Mouse (Mus musculus) lung, postnatal 36 days (tissue): ENCODE results near the gene Dock4.

ENCODE experiments used
- DNase-seq: peaks from one replicate; pipeline ENCODE4 v3.0.0; 2022; ENCODE audit warnings: mixed read lengths

Gene Dock4

DNA sequence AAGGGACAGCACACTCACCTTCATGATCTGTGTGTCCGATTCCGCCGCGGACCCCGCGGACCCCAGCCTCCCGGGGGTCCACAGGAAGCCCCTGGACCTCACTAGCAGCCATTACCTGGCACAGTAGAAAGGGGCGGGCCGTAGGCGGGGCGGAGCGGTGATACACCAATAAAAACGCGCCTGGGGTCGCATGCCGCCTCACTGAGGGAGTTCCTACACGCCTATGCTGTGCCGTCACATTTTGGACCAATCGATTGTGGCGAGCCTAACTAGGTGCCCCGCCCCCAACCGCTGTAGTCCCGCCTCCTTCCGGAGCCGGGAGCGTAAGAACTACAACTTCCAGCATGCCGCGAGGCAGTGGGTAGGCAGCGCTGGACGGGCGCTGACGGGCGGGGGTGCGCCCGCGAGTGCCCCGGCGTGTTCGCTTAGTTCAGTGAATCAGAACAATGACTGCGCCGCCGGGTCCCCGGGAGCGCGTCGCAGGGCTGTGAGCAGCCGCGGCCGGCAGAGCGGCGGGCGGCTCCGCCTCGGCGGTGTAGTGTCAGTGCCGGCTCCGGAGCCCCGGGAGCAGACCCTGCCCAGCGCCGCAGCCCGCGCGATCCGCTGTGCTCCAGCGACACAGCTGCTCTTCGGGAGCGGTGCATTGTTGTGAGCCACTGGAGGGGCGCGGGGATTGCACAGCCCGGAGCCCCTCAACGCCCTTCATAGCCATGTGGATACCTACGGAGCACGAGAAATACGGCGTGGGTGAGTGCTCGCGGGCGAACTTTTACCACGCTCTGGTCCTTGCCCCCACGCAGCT is at the start of gene Dock4, which contains the start of gene Zfp277:
TSS of gene Dock4 (plus strand) at position 305 of the 802 bp plus-strand sequence.
TSS of gene Zfp277 (minus strand) at position 255 of the 802 bp plus-strand sequence.
- peak; percentile 100 for DNase-seq

DNA sequence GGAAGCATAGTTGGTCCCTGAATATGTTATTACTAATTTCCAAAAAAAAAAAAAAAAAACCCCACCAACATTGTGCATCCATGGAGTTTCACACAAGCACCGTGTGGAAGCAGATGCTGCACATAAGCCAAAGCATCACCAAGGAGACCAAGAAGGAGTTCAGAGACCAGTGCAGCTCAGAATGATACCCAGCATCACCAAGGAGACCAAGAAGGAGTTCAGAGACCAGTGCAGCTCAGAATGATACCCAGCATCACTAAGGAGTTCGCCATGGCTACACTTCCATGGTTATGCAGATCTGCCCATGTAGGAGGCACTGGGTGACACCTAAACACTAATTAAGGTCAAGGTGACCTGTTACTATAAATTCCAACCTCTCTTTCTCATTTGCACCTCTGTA is 46.8 kb upstream of the Dock4 start:
- no peak for DNase-seq

DNA sequence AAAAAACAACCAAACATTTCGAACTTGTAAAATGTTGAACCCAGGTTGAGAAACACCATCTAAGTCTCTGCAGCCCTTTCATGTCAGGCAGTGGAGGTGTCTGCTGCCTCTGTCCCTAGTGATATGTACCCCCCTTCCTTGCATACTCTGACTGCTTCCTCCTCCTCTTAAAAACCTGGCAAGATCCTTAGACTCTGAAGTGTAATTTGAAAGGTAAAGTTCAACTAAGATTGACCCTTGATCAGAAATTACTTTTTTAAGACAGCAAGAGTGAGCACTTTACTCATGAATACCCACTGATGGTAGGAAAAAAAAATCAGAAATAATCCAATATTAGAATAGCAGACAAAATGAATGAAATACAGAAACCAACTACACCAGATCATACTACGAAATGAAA is 46.4 kb upstream of the Dock4 start:
- no peak for DNase-seq

DNA sequence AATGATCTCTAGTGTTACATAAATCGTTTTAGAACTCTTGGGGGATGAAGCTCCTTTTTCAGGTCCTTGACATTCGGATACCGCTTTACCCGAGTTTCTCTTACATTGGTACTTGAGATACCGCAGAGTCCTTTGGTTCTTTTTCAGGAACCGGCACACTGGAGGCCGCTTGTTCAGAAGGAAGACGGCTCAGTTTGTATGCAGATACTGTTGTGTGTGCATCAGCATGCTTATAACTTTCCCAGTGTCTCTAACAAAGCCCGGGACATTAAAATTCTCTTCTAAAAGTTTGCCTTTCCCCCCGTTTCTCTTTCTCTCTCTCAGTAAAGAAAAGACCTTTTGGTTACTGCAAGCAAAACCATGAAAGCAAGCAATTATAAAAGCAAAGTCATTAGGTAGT is 45.9 kb upstream of the Dock4 start:
- DNase-seq: no peak

DNA sequence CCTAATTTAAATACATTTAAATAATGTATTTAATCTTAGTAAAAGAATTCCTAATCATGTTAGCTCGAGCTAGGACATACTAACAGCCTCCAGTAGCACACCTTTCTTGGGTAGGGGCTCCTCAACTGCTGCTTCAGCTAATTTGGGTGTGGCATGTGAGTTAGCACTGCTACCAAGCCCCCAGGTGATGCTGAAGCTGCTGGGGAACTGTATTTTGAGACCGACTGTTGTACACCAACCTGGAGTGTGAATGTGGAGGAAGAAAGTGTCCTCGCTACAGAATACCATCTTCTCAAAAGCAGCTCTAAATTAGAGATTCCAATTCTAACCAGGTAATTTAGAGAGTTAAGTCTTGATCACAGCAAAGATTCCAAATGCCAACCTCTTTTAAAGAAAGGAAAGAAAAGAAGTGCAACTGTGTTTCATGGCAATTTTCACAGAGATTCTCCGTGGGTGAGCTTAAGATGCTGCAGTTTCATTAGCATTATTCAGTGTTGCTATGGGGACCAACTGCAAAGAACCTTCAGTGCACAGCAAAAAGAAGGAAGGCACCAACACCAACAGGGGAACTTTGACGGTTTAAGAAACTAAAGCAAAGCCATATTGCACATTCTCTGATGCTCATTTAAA is 31.0 kb upstream of the Dock4 start:
- no peak for DNase-seq

DNA sequence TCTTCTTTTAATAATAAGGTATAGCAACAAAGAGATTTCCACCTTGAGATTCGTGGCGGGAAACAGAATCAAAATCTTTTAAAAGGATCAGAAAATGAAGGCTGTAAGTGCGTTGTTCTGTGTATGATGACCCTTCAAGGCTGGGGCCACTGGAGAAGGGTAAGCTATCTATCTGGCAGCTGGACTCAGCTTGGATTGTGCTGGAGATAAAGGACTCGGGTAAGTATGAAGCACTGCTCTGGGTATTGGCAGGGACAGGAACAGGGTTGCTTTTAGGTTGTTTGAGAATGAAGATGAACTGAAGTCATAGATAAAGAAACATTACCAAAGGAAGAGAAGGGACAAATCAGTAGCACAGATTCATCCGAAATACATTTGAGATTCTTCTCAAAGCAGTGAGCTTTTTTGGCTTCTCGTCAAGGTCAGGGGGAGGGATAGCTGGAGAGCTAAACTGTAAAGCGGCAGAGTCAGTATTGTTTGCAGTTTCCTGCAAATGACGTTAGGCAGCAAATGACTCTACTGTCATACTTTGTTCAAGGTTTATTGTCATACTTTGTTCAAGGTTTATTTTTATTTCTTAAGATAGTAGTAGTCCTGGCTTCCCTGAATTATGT is 30.3 kb upstream of the Dock4 start:
- DNase-seq: no peak

DNA sequence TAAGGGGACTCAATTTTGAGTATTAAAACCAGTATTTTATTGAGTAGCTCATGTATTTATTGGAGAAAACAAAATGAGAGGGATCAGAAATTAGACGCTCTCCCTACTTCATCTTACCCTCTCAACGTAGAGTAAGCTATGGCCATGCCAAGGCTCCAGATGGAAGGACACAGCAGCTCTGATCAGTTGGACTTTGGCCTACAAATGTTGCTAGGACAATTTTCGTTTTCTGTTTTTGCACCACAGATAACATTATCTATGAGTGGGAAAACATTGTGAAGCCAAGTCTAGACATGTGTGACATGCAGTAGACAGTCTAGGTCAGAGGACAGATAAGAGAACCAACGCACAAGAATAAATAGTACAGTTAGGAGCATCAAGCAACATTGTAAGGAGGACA is 28.5 kb upstream of the Dock4 start:
- no peak for DNase-seq

DNA sequence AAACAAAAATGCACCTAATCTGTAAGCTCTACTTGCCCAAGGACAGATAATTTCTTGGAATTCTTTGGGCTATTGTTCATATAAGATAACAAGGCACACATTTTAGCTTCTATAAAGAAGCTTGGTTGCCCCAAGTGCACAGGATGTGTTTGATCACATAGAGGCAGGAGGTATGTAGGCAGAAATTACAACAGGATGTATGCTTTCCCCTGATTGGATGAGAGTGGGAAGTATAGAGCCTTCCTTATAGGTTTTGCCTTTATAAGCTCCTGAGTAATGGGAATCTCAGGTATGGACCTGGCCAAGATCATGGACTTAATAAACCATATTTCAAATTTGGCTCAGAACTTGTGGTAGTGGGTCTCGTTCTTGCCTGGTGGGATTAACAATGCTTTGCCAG is 20.8 kb upstream of the Dock4 start:
- no peak for DNase-seq

DNA sequence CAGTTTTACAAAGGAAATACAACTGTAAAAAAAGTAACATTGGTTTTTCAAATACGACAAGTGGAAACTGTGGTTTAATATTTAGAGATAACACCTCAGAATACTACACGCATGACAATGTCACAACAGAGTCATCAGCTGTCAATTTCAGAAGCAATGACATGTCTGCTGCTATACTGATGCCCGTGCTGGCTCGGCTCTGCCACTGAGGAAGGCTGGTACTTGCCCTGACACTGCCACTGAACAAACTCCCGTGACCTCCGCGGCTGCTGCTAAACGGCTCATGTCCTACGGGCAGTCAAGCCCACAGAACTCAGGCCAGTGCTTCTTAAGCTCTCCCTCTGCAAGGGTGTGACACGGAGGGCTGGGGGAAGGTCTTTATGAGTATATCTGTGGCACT is 18.1 kb upstream of the Dock4 start:
- no peak for DNase-seq

DNA sequence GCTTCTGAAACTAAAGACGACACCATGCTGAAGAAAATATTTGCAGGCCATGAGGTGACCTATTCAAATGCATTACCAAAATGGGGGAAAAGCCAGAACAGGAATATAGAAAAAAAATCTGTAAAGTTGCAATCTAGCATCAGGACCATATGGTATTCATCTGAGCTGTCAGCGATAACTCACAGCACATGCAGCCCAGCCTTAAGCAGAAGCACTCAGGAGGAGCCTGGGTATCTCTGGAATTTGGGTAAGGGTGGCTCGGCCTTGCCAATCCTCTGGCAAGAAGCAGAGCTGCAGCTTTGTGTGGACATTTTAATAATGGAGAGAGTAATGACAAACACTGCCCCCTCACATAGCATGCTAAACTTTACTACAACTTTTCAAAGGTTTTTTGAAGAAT is 15.8 kb upstream of the Dock4 start:
- DNase-seq: no peak

DNA sequence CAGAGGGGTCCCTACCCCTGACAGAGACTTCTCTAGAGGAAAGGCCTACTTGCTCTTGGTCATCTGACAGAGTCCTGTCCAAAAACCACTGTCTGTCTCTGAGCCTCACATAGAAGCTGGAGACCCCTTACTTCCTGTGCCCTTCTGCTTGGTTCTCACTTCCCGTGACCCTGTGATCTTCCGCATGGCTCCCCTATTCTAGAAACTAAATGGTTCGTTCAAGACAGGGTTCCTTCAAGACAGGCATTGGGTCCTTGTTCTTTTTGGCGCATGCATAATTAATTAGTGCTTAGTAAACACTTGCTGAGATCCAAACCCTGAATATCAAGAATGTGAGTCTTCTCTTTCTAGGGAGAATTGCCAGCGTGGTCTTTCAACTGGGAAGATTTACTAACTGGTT is 14.7 kb upstream of the Dock4 start:
- no peak for DNase-seq

DNA sequence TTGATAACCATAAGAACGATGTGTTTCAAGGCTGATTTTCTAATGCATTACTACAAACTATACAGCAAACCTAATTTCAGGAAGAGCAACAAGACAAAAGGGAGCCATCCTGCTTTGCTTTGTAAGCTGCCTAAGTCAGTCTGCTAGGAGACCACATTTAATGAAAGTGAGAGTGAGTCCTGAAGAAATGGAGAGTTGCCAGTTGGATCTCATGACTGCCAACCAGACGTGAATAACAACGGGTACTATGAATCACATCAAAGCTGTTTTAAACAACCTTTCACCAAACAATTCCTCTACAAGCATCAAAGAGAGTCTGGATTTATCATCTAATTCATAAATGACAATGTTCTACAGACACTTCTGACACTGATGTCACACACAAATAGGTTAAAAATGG is 11.7 kb upstream of the Dock4 start:
- peak; percentile 60 for DNase-seq

DNA sequence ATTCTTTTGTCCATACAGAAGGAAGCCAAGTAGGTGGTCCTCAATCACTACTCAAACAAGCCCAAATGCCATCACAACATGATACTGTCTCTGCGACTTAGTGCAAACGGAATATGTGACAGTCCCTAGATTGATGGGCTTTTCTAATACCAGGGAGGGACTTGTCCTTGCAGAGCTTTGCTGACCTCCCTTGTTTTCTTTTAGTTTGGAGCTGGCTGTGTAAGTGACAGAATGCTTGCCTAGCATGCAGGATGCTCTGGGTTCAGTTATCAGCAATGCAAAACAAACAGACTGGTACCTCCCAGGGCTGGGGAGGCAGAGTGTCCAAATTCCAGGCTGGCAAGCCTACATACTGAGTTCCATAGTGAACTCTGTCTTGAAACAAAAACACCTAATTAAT is 7.7 kb upstream of the Dock4 start:
- no peak for DNase-seq

DNA sequence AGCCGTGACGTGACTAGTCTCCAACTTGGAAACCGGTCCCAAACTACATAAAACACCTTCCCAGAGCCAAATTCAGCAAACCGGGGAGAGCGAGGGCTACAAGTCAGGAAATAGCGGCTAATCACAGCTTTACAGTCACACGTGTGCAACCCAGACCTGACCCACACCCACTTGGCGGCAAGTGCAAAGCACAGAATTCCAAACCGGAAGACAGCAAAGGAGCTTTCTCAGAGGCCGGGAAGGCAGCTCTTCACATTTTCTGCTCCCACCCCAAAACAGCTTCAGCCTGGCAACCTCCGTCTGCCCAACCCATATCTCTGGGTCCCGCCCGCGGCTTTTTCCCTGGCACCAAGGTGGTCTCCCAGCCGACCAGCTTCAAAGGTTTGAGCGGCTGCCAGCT is 546 bp upstream of the Dock4 start:
- peak; percentile 62 for DNase-seq

DNA sequence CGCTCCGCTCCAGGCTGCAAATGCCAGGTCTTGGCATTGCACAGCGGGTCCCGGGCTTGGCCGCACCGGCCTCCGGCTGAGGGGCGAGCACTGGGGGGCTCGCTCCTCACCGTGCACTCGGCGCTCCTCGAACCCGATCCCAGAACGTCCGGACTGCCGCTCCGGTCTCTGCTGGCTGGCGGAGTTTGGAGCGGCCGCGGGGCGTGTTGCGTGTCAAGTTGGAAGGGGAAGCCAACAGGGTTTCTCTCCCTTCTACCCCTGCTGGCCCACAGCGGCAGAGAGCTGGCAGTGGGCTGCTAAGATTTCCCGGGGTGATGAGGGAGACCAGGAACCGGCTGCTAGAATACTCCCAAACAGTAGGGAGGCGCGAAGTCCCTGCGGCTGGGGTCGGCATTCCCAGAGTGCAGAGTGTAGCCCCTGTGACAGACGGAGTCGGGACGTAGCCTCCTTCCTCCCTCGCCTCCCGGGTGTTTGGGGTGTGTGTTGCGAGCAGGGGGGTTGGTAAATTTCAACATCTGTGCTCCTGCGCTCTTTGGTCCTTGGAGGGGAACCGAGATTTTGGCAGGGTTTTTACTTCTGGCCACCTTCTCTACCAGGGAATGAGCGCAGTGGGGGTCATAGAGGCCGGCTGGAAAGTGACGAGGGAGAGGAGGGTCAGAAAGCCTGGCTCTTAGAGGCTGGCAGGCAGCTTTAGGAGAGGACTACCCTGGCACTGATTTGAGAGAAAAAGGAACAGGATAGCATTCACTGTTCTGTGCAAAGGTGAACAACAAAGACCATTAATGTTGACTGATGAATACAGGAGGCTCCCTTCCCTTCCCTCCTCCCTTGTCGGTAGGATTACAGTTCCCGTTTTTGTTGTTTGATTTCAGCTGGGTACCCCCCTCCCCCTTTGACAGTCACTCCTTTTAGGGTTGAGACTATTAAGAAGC is 964 bp downstream of the Dock4 start:
- DNase-seq: peak; percentile 32

DNA sequence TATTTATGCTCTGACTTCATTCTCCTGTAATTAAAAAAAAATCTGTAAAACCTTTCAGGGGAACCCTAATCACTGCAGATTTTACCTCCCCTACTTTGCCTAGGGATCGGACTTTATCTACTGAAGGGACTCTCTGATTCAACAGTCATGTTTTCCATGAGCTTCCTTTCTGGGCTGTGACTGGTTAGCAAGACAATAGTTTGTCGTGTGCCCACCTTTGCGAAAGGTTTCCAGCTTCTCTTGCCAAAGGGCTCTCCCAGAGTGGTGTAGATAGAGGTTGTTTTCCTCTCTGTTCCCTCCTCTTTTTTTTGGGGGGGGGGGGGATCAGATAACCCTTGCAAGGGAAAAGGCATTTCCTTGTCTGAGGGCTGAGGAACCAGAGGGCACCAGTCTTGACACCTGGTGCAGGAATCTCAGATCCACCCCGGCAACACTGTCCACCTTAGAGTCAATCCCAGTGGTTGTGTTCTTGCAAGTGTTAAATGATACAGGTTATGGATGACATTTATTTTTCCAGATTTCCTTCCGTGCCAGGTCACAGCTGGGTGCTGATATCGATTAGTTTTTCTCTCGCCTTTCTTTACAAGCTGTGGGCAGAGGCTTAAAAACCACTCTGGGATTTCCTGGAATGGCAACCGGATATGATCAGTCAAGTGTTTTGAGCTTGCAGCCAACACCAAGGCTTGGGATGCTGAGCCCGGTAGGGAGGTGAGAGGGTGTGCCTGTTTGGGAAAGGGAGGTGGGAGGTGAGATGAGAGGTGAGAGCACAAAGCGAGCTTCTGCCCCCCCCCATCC is 2.0 kb downstream of the Dock4 start:
- peak; percentile 41 for DNase-seq

DNA sequence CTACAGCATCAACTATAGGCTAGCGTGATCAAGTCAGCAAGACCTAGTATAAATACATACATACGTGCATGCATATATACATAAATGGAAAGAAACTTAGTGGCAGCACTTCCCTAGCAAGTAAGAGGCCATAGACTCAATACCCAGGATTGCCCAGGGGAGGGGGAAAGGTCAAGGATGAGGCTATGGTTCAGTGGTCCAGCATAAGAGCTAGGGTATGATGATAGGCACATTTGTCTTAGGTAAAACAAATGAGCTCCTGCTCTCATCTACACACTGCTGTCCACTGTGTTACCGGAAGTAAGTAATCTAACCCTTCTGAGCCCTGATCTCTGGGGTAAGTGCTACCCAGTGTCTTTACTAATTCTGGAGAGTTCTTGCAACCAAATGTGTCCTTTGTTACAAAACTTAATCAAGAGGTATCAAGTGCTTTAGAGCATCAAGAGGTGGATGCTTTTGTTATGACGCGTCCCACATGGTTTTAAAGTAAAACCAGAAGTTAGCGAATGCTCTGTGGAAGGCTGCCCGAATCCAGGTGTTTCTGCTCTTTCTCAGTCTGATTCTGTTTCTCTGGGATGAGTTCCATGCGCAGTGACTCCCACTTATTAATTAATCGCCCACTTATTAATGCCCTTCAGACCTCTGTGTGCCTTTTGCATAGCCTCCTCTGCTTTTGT is 3.5 kb downstream of the Dock4 start:
- peak; percentile 62 for DNase-seq

DNA sequence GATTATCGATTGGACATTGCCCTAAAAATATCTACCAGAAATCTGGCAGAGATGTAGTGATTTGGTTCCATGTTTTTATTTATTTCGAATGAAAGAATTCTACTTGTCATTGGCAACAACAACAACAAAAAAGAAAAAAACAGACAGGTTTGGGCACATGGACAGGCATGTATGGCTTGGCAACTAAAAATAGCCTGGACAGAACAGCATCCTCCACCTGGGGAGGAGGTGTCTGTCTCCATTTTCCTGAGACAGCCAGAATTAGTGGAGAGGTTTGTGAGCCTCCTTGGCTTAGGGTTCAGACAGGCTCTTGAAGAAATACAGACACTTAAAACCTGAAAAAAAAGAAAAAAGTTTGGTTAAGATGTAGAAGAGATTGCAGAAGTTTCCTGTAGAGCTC is 10.8 kb downstream of the Dock4 start:
- no peak for DNase-seq

DNA sequence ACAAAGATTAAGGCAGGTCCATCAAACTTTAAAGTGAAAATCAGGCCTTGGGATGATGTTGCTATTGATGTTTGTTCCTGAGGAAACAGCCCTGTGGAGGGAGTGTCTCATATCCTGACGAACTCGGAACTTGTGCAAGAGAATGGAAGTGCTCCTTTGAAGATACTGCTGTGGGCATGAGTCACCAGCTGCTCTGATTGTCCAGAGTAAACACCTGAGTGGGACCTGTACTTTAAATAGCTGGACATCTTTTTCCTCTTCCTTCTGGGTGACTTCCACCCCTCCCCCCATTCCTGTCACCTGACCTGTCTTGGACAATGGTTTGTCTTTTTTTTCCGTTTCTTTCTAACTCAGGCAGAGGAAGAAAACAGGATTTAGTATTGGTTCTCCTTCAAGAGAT is 13.2 kb downstream of the Dock4 start:
- DNase-seq: peak; percentile 85

DNA sequence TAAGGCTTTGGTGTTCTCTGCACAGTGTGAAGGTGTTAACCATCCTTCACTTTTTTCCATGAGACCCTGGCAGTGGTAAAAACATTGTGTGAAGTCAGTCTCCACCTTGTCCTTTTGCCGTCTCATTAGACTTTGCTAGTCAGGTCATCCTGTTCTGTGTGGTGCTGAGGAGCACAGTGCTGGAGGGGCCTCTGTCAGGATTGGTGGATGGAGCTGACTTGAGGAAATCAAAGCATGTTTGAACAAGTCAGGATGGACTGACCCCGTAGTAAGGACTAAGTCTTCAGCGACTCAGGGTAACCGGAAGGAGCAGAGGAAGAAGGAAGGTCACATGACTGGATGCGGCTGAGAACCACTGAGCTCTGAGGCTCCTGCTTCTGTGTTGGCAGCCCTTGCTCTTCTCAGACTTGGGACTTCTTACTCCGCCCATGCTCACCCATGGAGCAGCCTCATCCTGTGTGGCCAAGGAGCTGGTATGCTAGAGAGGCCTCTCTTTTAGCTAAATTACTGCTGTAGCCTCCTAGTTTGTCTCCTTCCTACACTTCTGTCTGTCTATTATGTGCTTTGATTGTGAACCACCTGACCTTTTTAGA is 14.0 kb downstream of the Dock4 start:
- no peak for DNase-seq

DNA sequence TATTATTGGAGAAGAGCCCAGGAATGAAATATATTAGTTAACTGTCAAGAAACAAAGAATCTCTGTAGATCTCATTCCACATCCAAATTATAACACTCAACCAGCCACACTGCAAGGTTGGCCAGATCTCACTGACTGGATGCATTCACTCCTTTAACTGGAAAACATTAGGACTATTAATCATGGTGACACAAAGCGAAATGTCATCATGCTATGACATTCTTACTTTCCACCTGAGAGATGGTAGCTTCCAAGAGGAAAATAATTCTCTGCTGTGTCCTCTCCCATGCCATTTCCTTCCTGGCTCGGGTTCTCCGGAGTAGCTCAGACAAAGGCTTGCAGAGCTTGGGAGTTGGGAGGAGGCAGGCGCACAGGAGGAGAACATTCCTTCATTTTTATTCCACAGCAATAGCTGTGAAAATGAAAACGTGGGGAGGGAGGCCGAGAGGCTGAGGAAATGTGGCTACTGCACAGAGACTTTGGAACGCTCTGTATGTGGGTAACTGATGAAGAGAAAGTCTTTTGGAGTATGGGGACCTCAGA is 17.0 kb downstream of the Dock4 start:
- no peak for DNase-seq
